Mouse (Mus musculus) CD8-positive naive resting alpha-beta T cell, adult 2 months (primary cell): ENCODE data around the gene Tmem170.

ENCODE experiments used
- DNase-seq, 2 experiments: peaks; one replicate each; pipeline ENCODE4 v3.0.0; 2022; ENCODE audit warnings: low read depth in 2 of 2, low spot score in 2 of 2

Gene Tmem170

DNA sequence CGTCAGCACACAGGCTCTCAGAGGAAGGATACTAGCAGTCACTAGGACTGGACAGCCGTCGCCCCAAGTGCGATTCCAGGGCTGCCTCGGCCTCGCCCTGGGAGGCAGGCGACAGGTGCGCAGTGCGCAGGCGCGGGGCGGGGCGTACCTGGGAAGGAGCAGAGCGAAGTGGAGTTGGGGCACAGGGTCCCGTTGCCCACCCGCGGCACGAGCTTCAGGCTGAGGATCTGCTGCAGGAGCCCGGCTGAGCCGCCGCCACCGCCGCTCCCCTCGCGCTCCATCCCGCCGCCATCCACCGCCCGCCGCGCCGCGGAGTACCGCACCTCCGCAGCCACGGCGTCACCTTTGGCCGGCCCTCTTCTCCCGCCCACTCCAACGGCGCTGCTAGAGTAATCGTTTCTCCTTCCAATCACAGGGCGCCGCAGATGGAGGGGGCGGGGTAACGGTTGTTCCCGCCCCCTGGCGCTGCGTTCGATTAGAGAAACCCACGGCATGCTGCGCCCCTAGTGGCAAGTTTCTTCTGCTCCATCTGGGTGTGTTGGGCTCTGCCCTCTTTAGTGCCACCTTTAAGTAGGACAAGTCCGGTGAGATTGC, at the start of gene Tmem170:
Tmem170 (minus strand) TSS at position 396 of the 594 bp plus-strand sequence.
- DNase-seq: peak; percentile 96 to 97

DNA sequence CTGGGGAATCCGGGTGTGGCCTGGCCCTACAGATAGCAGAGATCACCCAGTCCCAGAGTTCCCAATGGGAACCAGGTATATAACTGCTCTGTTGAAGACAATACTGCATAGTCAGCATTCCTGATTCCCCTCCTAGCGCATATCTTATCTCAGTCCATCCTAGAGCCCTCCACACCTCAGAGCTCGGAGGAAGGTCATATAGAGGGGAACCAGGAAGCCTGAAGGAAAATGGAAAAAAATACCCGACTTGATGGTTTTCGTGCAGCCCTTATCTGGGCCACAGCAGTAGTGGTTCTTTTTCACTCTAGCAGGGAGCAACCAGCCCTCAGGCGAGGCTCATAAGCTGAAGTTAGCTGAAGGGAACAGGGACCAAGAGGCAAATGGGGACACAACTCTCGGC, 48.4 kb upstream of the Tmem170 start:
- no peak for DNase-seq

DNA sequence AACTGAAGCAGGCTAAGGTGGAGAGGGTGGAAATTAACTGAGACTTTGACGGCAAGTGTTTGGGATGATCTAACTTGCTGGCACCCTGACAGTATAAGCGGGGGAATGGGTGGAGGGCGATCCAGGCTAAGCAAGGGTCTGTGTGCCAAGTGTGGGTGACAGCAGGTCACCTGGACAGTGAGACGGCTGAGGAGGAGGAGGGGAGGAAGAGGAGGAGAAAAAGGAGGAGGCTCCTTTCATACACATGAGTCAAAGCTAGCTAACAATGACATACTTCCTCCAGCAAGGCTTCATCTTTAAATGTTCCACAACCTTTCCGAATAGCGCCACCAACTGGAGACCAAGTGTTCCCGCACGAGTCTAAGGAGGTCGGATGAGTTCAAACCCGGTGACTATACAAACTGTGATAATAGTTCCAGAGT, 46.8 kb upstream of the Tmem170 start:
- peak; percentile 21 to 42 for DNase-seq

DNA sequence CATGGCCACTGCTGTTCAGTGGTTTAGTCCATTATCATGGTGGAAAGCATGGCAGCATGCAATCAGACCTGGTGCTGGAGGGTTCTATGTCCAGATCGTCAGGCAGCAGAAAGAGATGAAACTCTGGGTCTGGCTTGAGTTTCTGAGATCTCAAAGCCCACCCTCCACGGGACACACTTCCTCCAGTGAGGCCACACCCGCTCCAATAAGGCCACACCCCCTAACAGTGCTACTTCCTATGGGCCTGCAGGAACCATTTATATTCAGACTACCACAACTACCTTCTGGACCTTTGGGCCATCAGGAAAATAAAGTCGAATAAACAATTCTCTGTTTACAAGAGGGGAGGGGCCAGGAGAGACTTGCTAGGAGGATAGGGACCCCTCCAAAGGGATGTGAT, 44.4 kb upstream of the Tmem170 start:
- no peak for DNase-seq

DNA sequence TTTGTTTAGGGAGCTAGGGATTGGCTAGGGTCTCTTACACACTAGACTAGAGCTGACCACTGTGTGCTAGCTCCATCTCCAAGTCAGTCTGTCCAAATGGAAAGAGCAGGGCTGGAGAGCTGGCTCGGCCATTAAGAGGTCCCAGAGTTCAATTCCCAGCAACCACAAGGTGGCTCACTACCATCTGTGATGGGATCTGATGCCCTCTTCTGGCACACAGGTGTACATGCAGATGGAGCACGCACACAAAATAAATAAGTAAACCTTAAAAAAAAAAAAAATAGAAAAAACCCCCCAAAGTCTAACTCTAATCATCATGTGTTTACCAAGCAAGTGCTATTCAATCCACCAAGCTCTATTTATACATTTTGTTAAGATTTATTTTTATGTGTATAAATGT, 43.1 kb upstream of the Tmem170 start:
- no peak for DNase-seq

DNA sequence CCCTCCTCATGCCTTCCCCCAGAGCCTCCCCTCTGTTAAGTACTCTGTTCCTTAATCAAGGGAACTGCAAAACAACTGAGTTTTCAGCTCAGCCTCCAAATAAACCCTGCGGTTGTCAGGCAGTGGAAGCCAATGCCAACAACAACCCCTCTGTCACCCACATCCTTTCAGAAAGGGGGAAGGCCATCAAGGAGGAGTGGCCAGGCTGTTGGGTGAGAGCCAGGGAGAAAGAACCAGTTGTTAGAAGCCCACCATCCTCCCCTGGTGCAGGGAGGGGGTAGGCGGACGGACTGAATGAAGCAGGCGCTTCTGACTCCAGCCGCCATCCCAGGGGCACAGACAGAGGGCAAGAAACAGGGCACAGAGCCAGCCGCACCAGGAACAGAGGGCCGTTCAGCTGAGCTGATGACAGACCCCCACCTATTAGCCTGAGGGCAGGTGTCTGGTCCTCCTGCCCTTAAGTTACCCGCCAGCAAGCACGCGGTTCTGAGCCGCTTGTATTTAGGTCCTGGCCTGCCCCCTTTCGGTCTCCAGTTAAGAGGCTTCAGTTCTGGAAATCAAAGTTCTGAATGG, 36.4 kb upstream of the Tmem170 start:
- no peak for DNase-seq

DNA sequence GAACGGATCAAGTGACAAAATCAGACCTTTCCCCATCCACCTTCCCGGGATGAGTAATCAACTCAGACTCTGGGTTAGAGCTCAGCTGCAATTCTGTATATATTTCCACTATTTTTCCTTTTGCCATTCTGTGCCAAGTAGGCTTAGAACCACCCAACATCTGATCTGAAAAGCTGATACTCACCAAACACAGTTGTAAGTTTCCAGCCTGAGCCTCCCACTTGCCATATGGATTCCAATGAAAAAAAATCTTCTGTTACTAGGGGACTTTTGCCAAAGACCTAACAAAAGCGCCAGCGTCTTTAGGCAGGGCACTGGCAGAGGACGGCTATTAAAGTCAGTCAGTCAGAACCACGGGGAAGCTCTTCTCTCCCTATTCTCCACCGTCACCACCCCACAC, 35.0 kb upstream of the Tmem170 start:
- no peak for DNase-seq

DNA sequence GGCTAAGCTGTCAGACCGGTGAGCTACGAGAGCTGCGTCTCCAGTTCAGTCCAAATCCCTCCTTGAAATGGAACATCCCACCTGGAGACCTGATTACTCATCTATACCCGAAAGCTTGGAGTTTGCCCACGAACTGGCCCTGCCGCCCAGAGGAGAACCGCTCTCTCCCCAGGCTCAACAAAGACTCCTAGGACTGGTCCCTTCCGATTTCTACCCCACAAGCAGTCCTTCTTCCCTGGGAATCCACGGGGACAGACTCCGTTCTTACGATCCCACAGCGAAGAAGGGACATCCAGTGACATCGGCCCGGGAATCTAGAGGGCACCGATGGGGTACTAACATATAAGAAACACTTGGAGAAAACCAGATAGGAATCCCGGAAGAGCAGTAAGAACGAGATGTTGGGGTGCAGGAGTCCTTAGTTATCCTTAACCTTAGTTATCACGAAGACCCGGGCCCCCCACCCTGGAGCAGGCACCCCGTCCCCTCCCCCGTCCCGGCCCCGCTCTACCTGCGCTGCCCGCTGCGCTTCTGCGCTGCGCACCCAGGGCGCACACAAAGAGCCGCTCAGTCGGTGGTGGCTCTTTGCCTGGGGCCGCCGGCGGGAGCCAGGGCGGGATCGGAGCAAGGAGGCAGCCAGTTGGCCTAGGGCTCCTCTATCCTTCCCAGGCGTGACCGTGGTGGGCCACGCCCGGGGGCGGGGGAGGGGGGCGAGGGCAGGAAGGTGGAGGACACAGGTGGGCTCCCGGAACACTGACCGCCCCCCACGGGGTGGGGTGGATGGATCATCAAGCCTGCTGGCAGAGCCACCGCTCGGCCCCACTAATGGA, 33.3 kb upstream of the Tmem170 start, which contains the start of gene Chst5:
Chst5 (minus strand) TSS at position 827 of the 830 bp plus-strand sequence.
- no peak for DNase-seq

DNA sequence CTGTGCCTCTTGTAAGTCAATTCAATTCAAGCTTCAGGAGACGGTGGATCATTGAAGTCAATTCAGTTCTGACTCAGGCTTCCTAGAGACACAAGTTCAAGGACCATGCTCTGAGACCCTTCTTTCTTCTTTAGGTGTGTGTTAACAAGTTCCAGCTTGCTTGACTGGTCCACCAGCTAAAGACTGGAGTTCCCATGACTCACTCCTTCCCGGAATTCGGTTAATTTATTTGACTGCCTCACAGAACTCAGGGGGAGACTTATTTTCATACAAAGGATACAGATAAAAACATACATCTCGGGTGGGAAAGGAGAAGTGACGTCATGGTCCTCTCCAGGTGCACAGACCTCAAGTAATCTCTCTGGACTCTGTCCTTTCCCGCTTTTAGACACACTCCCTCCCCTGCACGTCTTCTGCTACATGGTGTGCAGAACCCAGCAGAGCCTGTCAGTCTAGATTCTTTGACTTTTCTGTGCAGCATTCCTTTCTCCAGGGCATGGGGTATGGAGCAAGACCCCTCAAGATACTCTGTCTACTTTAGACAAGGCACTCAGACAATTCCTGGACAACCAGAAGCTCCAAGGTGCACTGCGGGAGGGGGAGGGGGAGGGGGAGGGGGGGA, 29.1 kb upstream of the Tmem170 start:
- no peak for DNase-seq

DNA sequence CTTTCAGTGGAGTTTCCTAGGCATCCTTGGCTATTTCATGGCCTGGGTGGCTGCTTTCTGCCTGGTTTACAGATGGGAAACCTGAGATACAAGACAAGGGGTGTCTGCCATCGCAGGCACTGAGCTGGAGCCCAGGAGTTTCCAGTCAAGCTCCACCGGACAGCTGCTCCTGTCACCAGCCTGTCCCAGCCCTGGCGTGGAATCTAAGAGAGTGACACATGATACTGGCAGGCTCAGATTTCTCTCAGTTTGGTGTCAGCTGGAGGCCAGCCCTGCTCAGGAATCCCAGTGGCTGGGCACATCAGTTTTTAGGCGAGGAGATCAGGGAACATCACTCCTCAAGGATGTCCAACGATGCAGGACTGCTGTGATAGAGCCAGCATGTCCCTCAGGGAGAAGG, 25.5 kb upstream of the Tmem170 start:
- DNase-seq: no peak

DNA sequence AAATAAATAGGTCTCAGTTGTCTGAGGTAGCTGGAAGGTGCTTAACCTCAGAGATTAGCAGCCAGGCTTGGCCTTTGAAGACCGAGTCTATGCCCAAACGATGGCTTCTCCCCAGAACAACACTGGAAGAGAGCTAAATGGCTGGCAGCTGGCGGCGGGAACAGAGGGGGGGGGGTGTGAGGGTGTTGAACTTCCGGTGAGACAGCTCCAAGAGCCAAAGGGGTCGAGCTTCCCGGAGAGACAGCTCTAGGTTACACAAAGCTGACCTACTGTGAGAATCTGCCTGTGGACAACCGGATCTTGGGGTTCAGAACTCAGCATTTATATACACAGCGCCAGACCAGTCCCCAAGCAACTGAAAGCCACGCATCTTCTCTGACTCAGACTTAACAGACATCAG, 22.0 kb upstream of the Tmem170 start:
- no peak for DNase-seq

DNA sequence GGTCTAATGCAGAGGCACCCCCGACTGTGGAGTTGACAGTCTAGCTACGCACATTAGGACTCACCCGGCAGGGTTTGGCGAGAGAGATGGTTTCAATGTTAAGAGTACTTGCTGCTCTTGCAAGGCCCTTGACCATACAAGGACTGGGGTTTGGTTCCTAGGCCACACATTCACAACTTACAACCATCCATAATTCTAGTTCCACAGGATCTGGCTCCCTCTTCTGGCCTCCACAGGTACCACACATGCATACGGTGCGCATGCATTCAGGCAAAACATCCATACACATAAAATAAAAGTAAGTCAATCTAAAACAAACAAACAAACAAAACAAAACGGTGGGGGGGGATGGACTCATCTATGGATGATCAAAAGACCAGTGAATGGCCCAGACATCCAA, 18.4 kb upstream of the Tmem170 start:
- no peak for DNase-seq

DNA sequence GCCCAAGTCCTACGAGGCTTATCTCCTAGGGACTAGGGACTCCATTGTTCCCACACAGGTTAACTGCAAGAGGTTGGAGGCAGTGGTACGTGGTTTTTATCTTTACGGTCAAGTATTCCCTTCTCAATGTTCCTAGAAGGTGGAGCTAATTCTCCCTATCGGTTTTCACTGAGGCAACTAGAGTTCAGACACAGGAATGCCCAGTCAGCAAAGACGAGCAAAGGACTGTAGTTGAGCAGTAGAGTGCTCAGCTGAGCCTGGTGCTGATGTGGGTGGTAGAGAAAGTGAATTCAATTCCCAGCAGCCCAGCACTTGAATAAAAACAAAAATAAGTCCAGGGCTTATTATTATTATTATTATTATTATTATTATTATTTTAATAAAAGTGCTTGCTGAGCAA, 16.1 kb upstream of the Tmem170 start:
- no peak for DNase-seq

DNA sequence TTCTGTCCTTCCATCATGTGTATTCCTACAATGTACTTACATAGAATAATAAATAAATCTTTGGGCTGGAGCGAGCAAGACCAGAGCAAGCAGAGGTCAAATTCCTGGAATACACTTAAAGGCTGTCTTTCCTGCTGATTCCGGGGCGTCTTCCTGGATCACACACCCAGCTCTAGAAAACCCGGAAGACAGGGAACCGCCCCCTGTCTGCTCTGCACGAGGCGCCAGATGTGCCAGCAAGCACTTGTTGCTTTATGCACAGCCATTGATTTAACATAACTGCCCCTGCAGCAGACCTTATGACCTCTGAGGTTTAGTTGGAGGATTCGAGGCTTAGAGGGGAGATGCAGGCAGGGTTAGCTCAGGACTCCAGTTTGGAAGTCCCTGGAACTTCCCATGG, 15.4 kb upstream of the Tmem170 start:
- no peak for DNase-seq

DNA sequence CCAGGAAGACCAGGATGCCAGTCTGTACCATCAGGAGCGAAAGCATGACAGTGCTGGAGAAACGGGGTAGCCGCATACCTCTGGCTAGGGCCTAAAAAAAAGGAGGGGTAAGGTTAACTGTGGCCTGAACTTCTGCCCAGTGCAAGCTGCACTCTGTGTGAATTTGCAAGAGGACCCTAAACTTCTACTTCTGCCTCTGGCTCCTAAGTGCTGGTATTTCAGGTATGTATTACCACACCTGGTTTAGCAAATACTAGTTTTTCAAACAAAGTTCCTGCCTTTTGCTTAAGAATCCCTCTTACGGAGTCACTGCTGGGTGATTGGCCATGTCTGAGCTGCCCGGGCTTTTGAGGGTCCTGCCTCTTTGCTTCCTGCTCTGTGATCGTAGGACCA, 14.4 kb upstream of the Tmem170 start:
- DNase-seq: no peak

DNA sequence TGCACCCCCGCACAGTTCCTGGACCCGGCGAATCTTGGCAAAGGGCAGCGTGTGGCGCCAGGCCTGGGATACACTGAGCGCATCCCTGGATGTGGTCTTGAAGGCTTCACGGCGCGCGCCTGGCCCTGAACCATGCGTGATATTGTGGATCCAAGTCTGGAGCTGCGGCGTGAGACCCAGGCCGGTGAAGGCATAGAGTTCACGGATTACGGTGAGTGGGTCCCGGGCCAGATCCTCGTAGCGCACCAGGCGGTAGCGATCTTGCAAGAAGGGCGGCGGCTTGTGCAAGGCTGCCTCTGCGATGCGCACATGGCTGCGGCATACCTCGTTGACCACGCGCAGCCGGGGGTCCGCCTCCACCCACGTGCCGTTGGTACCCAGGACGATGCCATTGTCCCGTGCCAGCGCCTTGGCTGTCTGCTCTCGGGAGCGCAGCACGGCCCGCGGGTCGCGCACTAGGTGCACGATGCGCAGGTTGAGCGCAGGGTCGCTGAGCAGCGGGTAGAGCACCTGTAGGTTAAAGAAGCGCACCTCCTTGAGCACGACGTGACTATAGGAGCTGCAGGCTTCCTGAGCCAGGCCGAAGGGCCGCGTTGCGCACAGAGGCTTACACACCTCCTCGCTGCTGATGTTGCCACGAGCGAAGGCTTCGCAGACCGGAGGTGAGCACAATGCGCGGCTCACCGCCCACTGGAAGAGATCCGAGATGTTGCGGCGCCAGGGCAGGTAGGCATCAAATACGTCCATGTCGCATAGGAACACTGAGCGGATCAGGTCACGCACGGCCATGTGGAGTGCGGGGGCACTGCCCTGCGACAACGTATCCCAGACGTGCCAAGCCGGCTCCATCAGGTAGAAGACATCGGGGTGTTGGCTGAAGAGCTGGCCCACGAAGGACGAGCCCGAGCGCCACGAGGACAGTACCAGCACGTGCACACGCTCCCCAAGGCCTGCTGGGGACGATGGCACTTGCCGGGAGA, 13.7 kb upstream of the Tmem170 start:
- DNase-seq: no peak

DNA sequence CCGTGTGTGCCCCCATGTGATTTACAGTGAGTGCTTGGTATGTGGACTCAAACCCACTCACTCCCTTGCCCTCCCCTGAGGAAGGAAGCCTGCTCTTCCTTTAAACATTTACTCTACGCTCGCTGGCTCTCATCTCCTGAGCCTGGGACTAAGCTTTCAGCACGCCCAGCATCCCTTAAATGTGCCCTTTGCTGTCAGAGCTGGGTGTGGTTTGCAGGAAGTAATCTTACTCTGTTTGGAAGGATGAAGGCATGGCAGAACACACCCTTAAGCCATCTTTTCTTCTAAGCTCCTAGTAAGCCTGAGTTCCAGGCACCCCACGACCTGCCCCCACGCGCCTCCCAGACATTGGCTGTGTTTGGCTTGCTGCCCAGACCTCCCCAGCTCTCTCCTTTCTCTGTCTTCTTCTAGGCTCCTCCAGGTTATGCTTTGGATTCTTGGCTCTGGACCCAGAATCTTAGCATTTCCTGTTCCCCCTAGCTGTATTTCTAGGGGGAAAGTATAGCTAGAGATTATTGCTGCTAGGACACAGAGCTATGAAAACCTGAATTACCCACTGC, 11.6 kb upstream of the Tmem170 start:
- no peak for DNase-seq

DNA sequence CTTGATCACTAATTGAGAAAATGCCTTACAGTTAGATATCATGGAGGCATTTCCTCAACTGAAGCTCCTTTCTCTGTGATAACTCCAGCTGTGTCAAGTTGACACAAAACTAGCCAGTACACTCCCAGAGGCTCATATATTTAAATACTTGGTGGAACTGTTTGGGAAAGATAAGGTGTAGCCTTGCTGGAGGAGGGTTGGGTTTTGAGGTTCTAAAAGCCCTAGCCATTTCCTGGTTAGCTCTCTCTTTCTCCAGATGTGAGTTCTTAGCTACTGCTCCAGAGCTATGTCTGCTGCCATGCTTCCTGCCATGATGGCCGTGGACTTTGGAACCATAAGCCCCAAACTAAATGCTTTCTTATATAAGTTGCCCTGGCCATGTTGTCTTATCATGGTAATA, 10.9 kb upstream of the Tmem170 start:
- DNase-seq: no peak

DNA sequence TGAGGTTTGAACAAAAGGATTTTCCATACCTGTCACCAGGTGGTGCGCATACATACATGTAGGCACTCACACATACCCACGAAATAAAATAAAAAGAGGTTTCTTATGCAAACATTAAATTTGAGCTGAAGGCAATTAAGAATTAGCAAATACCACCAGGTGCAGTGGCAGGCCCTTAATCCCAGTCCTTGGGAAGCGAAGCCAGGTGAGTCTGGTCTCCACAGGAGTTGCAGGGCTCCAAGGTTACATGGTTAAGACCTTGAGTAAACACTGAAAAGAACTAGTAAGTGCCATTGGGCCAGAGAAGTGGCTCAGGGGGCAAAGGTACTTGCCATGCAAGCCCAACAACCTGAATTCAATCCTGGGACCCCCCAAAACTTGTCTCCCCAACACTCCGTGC, 7.1 kb upstream of the Tmem170 start:
- no peak for DNase-seq

DNA sequence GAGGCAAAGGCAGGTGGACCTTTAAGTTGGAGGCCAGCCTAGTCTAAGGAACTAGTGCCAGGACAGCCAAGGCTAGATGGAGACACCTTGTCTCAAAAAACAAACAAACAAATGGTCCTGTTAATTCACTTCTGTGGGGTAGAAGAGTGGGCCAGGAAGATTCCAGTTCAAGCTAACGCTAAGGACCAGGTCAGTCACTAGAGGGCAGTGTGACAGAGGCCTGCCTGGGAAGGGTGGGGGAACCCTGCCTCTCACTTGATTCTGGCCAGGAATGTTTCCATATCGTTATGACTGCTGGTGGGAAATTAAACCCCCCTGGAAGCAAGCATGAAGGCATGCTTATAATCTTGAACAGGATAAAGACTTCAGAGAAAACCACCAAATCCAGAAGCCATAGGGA, 5.0 kb upstream of the Tmem170 start:
- DNase-seq: peak; percentile 7 to 37

DNA sequence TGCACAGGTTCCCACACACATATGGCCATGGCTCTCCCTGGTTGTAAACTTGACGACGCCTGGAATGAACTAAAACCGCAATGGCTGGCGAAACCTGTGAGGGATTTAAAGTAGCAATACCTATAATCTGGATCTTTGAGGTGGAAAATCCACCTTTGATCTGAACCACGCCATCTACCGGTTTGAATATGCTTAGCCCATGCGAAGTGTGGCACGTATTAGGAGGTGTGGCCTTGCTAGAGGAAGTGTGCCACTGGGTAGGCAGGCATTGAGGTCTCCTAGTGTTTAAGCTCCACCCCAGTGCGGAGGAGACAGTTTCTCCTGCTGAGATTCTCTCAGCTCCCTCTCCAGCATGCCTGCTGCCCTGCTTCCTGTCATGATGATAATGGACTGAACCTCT, 1.2 kb upstream of the Tmem170 start:
- no peak for DNase-seq
